Mouse (Mus musculus) limb, embryonic 14.5 days (tissue): ENCODE results near the gene Syne1. TPM values are rescaled to one million over a fixed set of nuclear protein-coding genes. Genes with fewer than 3 reads are reported as not detected.

Experiments
- ATAC-seq: fragments of 200-750 bp; cut with Nextera tagmentation; 2 replicates; pipeline ENCODE4 v1.8.0; 2017; ENCODE audit warnings: low read depth, moderate number of reproducible peaks, moderate TSS enrichment; ENCODE audit not compliant: low FRiP score
- DNase-seq: peaks from one replicate; pipeline ENCODE4 v3.0.0-alpha.2; 2015; ENCODE audit warnings: low spot score
- H3K27ac ChIP-seq: fragments of 300-500 bp; sonication (generic); replicated peaks from 2 replicates; pipeline ENCODE4 v1.5.1; 2014; ENCODE audit warnings: low read depth, mild to moderate bottlenecking, low read length, moderate library complexity, mixed read lengths
- H3K27me3 ChIP-seq: fragments of 300-500 bp; sonication (generic); 2 replicates; pipeline ENCODE4 v1.6.1; 2014; ENCODE audit warnings: low read length, mixed read lengths; ENCODE audit not compliant: control insufficient read depth, insufficient read depth
- H3K36me3 ChIP-seq: fragments of 300-500 bp; sonication (generic); 2 replicates; pipeline ENCODE4 v1.6.1; 2014; ENCODE audit warnings: mild to moderate bottlenecking, low read length, moderate library complexity, mixed read lengths; ENCODE audit not compliant: control insufficient read depth, insufficient read depth
- H3K4me1 ChIP-seq: fragments of 300-500 bp; sonication (generic); 2 replicates; pipeline ENCODE4 v1.6.1; 2014; ENCODE audit warnings: antibody characterized with exemption, low read length, mixed read lengths; ENCODE audit not compliant: control insufficient read depth, insufficient read depth
- H3K4me2 ChIP-seq: fragments of 300-500 bp; sonication (generic); replicated peaks from 2 replicates; pipeline ENCODE4 v1.6.1; 2014; ENCODE audit warnings: low read depth, mild to moderate bottlenecking, low read length, moderate library complexity; ENCODE audit not compliant: severe bottlenecking
- H3K4me3 ChIP-seq: fragments of 300-500 bp; sonication (generic); replicated peaks from 2 replicates; pipeline ENCODE4 v1.5.1; 2014; ENCODE audit warnings: low read length
- H3K9ac ChIP-seq: fragments of 300-500 bp; sonication (generic); 2 replicates; pipeline ENCODE4 v1.6.1; 2014; ENCODE audit warnings: mild to moderate bottlenecking, low read depth, low read length, moderate library complexity; ENCODE audit not compliant: severe bottlenecking
- H3K9me3 ChIP-seq: fragments of 300-500 bp; sonication (generic); 2 replicates; pipeline ENCODE4 v1.6.1; 2016; ENCODE audit warnings: low read length; ENCODE audit not compliant: control insufficient read depth
- POLR2A ChIP-seq: fragments of 200-500 bp; IDR thresholded peaks from 2 replicates; pipeline ENCODE4 v1.8.0; 2012; ENCODE audit warnings: inconsistent platforms, mild to moderate bottlenecking, moderate library complexity, borderline replicate concordance; ENCODE audit not compliant: insufficient read depth, insufficient read length; ENCODE audit errors: extremely low read depth
- WGBS: fragments of 180-500 bp; shearing (Covaris S2); extraction: QIAGEN DNeasy Blood & Tissue Kit; methylation state at CpG from one replicate; pipeline ENCODE4 v1.1.7; 2014; 5-methylcytosine and 5-hydroxymethylcytosine counted together
- polyA plus RNA-seq, 2 experiments: library from polyadenylated mRNA; depleted of rRNA in 1 of 2; stranded (reverse) in 1 of 2; unstranded in 1 of 2; fragments of >200 nt; fragmentation: Nextera tagmentation in 1 of 2; extraction: Ambion mirVana in 1 of 2; gene quantifications; 2 replicates each; pipeline versions ENCODE4 v1.2.1 to v1.2.3; 2012 to 2014

The Syne1 gene
- polyA plus RNA-seq, 2 experiments, result 11.0 to 11.3 TPM

GRCm38 (mm10) chr10:5522904-5523303 is 28.4 kb downstream of the Syne1 start:
- H3K4me1 ChIP-seq, result no peaks in the 10 kb centered on the region
- DNase-seq (no peak), ATAC-seq (no peak)
- H3K9me3 ChIP-seq, result no peaks in the 10 kb centered on the region
- WGBS, result 86% methylated on average over 4 of the region's 4 CpGs
- TF ChIP-seq POLR2A, result no peak
- H3K36me3 ChIP-seq, result no peaks in the 10 kb centered on the region
- H3K4me2 ChIP-seq, result no peak overlapping the region
- no peak overlapping the region for H3K9ac ChIP-seq
- no peaks in the 10 kb centered on the region for H3K27me3 ChIP-seq
- H3K27ac ChIP-seq, result no peak overlapping the region
- no peak overlapping the region for H3K4me3 ChIP-seq

DNA sequence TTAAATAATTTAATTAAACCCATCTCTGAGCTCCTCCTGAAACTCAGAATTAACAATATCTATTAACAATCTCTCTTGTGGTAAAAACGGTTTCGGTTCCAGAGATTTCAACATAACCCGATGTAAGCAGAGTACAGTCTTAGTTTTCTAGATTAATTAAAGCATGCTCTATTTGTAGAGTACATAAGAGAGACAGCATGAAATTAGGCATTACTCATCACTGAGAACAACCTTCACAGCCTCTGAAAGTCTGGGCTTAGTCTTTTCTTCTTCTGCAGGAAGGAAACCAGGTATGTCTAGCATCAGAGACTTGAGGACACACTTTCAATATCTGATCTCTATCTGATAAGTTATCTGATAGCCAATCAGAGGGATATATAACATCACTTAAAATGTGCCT is 29.0 kb downstream of the Syne1 start:
- ATAC-seq (no peak), DNase-seq (no peak)
- H3K4me1 ChIP-seq, result no peaks in the 10 kb centered on the region
- H3K9me3 ChIP-seq, result no peaks in the 10 kb centered on the region
- 89% methylated on average over 3 of the region's 3 CpGs for WGBS
- H3K4me2 ChIP-seq, result no peak overlapping the region
- no peak overlapping the region for H3K4me3 ChIP-seq
- H3K9ac ChIP-seq, result no peak overlapping the region
- no peak for TF ChIP-seq POLR2A
- H3K27ac ChIP-seq, result no peak overlapping the region
- no peaks in the 10 kb centered on the region for H3K27me3 ChIP-seq
- no peaks in the 10 kb centered on the region for H3K36me3 ChIP-seq

DNA sequence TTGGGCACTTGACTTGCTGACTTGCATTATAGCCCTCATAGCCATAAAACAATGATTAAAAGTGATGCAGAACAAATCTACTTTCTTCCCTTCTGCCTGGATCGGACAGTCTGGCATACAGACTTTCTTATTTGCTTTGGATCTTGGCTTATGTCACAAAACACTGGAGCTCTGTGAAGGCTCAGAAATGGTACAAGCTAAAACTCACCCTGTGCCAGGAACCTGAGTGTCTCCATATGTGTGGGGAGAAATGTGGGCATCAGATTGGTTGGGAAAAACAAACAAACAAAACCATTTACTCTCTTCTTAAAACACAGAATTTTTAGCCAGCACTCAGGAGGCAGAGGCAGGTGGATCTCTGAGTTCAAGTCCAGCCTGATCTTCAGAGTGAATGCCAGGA is 30.6 kb downstream of the Syne1 start:
- Histone ChIP-seq H3K27me3 (no peaks in the 10 kb centered on the region), H3K4me3 (no peak overlapping the region), H3K9ac (no peak overlapping the region), H3K27ac (no peak overlapping the region), H3K4me2 (no peak overlapping the region), H3K36me3 (no peaks in the 10 kb centered on the region), H3K9me3 (no peaks in the 10 kb centered on the region), H3K4me1 (no peaks in the 10 kb centered on the region)
- no peak for TF ChIP-seq POLR2A
- WGBS, result 66% methylated on average over 1 of the region's 1 CpGs
- ATAC-seq (no peak), DNase-seq (no peak)

DNA sequence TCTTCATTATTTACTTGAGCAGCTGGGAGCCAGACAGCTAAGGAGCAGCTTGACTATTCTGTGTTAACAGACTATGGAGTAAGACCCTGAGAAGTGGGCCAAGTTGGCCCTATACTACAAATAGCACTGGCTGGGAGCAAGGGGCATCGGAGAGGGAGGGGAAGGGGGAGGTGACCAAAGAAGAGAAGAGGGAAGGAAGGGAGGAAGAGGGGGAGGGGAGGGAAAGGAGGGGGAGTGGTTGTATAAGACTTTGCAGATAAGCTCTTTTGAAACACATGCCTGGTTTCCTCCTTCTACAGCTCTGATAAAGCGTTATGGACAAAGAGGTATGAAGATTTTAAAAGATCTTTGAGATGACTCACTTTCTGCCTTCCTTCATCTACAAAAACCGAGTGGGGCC is 36.0 kb downstream of the Syne1 start:
- H3K9ac ChIP-seq, result no peak overlapping the region
- DNase-seq, result no peak
- no peak overlapping the region for H3K4me2 ChIP-seq
- no peak overlapping the region for H3K27ac ChIP-seq
- no peaks in the 10 kb centered on the region for H3K36me3 ChIP-seq
- no peak overlapping the region for H3K4me3 ChIP-seq
- no peaks in the 10 kb centered on the region for H3K9me3 ChIP-seq
- H3K4me1 ChIP-seq, result no peaks in the 10 kb centered on the region
- H3K27me3 ChIP-seq, result no peaks in the 10 kb centered on the region
- no peak for ATAC-seq
- no peak for TF ChIP-seq POLR2A
- WGBS, result 16% methylated on average over 3 of the region's 3 CpGs

GRCm38 (mm10) chr10:5514134-5514533 is 37.1 kb downstream of the Syne1 start:
- DNase-seq (no peak), ATAC-seq (no peak)
- Histone ChIP-seq H3K27me3 (no peaks in the 10 kb centered on the region), H3K36me3 (no peaks in the 10 kb centered on the region), H3K27ac (no peak overlapping the region), H3K9me3 (no peaks in the 10 kb centered on the region), H3K9ac (no peak overlapping the region), H3K4me3 (no peak overlapping the region), H3K4me1 (no peaks in the 10 kb centered on the region), H3K4me2 (no peak overlapping the region)
- 87% methylated on average over 8 of the region's 8 CpGs for WGBS
- TF ChIP-seq POLR2A, result no peak

- DNase-seq (no peak), ATAC-seq (no peak)
- Histone ChIP-seq H3K27ac (no peak overlapping the region), H3K4me3 (no peak overlapping the region), H3K4me1 (no peaks in the 10 kb centered on the region), H3K4me2 (no peak overlapping the region), H3K9ac (no peak overlapping the region), H3K27me3 (no peaks in the 10 kb centered on the region), H3K36me3 (no peaks in the 10 kb centered on the region), H3K9me3 (no peaks in the 10 kb centered on the region)
- no peak for TF ChIP-seq POLR2A
Measured at GRCm38 (mm10) chr10:5512285-5512684, 39.0 kb downstream of the Syne1 start.
